Mouse (Mus musculus) heart, adult 11 months (tissue): ENCODE results near the gene Sf3a2.

Experiments used
- DNase-seq: peaks from one replicate; pipeline ENCODE4 v3.0.0; 2022

The Sf3a2 gene

GRCm38 (mm10) chr10:80798150-80799006 lies at the start of gene Sf3a2, which contains the start of gene Plekhj1:
Gene Sf3a2, plus strand, starts transcription at chr10:80798198.
Gene Plekhj1, minus strand, starts transcription at chr10:80798626.
- peak; percentile 99 for DNase-seq

- DNase-seq = no peak
These were observed 49.4 kb upstream of the Sf3a2 start for GRCm38 (mm10) chr10:80748609-80749008.

GRCm38 (mm10) chr10:80751188-80751832 lies 46.7 kb upstream of the Sf3a2 start:
- DNase-seq = peak; percentile 99

- DNase-seq = peak; percentile 99
These were observed 45.8 kb upstream of the Sf3a2 start for GRCm38 (mm10) chr10:80752079-80752625.

GRCm38 (mm10) chr10:80754594-80755290 lies 43.3 kb upstream of the Sf3a2 start, which contains the start of gene Dot1l:
Gene Dot1l, plus strand, starts transcription at chr10:80755206.
- peak; percentile 100 for DNase-seq

- DNase-seq = peak; percentile 90
These were observed 42.5 kb upstream of the Sf3a2 start for GRCm38 (mm10) chr10:80755291-80756015.

- peak; percentile 91 for DNase-seq
These were observed 41.9 kb upstream of the Sf3a2 start for GRCm38 (mm10) chr10:80756099-80756498.

GRCm38 (mm10) chr10:80756509-80756908 lies 41.5 kb upstream of the Sf3a2 start:
- no peak for DNase-seq

GRCm38 (mm10) chr10:80756967-80757366 lies 41.0 kb upstream of the Sf3a2 start:
- DNase-seq = peak; percentile 87

- DNase-seq = peak; percentile 99
These were observed 40.3 kb upstream of the Sf3a2 start for GRCm38 (mm10) chr10:80757717-80758116.

GRCm38 (mm10) chr10:80758651-80759050 lies 39.3 kb upstream of the Sf3a2 start:
- DNase-seq = peak; percentile 94

- DNase-seq = no peak
These were observed 37.1 kb upstream of the Sf3a2 start for GRCm38 (mm10) chr10:80760596-80761524.

- no peak for DNase-seq
These were observed 36.2 kb upstream of the Sf3a2 start for GRCm38 (mm10) chr10:80761821-80762220.

GRCm38 (mm10) chr10:80763502-80763901 lies 34.5 kb upstream of the Sf3a2 start:
- DNase-seq = no peak

- DNase-seq = no peak
These were observed 32.3 kb upstream of the Sf3a2 start for GRCm38 (mm10) chr10:80765746-80766145.

GRCm38 (mm10) chr10:80766161-80766815 lies 31.7 kb upstream of the Sf3a2 start:
- peak; percentile 91 for DNase-seq

GRCm38 (mm10) chr10:80768365-80768764 lies 29.6 kb upstream of the Sf3a2 start:
- no peak for DNase-seq

GRCm38 (mm10) chr10:80773816-80774215 lies 24.2 kb upstream of the Sf3a2 start:
- no peak for DNase-seq

GRCm38 (mm10) chr10:80774549-80774948 lies 23.4 kb upstream of the Sf3a2 start:
- DNase-seq = peak; percentile 99

- no peak for DNase-seq
These were observed 23.0 kb upstream of the Sf3a2 start for GRCm38 (mm10) chr10:80774981-80775380.

GRCm38 (mm10) chr10:80775731-80776130 lies 22.3 kb upstream of the Sf3a2 start:
- no peak for DNase-seq
